ENCODE assay signal across 7 mouse cellular contexts in the genomic region with DNA sequence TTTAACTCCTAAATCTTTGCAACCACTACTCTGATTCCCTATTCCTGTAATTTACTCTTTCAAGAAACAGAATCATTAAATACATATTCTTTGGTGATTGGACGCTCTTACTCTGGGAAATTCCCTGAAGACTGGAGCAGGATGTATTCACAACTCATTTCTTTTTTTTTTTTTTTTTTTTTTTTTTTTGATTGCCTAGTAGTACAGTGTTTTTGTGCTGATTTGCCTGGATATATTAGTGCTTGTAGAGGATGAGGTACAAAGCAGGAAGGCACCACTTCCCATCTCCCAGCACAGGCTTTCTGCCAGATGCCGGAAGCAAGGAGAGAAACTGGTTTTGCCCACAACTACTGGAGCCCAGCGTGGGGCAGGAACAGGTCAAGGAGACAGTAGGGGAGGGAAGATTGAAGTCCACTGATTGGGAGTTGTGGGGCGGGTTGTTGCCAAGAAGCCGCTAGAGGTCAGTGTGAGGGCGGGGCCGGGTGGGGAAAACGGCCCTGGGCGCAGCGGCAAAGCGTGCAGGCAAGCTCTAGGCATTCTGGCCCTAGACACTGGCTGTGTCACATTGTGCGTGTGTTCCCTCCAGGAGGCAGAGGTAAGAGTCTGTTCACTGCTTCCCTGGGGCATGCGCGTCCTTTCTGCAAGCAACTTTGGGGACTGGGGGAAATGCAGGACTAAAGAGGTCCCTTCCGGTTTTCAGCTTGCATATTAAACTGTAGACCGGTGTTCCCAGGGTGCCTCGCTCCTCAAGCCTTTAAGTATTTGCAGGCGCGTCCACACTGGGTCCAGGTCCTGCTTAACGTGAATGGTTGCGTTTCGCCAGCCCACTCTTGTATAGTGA. TPM values are rescaled to one million over a fixed set of nuclear protein-coding genes. Genes with fewer than 3 reads are reported as not detected.
DNase-seq lines count a peak whose midpoint lies in the region; ATAC-seq and TF ChIP-seq lines count a peak whose summit lies in the region.

A gene (plus strand): TSS at position 482 of the 841 bp plus-strand sequence.

- peak within 1 kb of the TSS; percentile 93 for H3K27ac ChIP-seq in embryonic facial prominence, embryonic 10.5 days (replicated peaks)
- peak within 1 kb of the TSS; percentile 91 for H3K27ac ChIP-seq in intestine, postnatal 0 days (ENCODE audit: low read depth, low read length)
- peak within 1 kb of the TSS; percentile 73 for H3K27ac ChIP-seq in midbrain, embryonic 12.5 days (replicated peaks)

- ATAC-seq in intestine, postnatal 0 days = peak; percentile 86
- ATAC-seq in midbrain, embryonic 12.5 days (ENCODE audit: low FRiP score, low read depth) = peak; percentile 90

- WGBS in embryonic facial prominence, embryonic 10.5 days = 3% methylated on average over 22 of the region's 22 CpGs
- whole genome bisulfite sequencing in intestine, postnatal 0 days = 2% methylated on average over 22 of the region's 22 CpGs
- 3% methylated on average over 22 of the region's 22 CpGs for WGBS in midbrain, embryonic 12.5 days

- no peaks in the 10 kb centered on the region for H3K9me3 ChIP-seq in embryonic facial prominence, embryonic 10.5 days
- H3K9me3 ChIP-seq in intestine, postnatal 0 days (ENCODE audit: control insufficient read depth) = no peaks in the 10 kb centered on the region
- no peaks in the 10 kb centered on the region for H3K9me3 ChIP-seq in midbrain, embryonic 12.5 days

- H3K27me3 ChIP-seq in embryonic facial prominence, embryonic 10.5 days (replicated peaks; ENCODE audit: low read depth, poor library complexity, severe bottlenecking) = no peaks in the 10 kb centered on the region
- H3K27me3 ChIP-seq in intestine, postnatal 0 days (replicated peaks; ENCODE audit: control insufficient read depth, insufficient read depth, low read length) = no peaks in the 10 kb centered on the region
- no peaks in the 10 kb centered on the region for H3K27me3 ChIP-seq in midbrain, embryonic 12.5 days

- peak within 1 kb of the TSS; percentile 52 for H3K9ac ChIP-seq in intestine, postnatal 0 days (ENCODE audit: low read depth, low read length)
- H3K9ac ChIP-seq in midbrain, embryonic 12.5 days (replicated peaks) = peak within 1 kb of the TSS; percentile 63

- peaks cover 11% of the 10 kb centered on the region for H3K4me1 ChIP-seq in embryonic facial prominence, embryonic 10.5 days
- H3K4me1 ChIP-seq in intestine, postnatal 0 days (replicated peaks; ENCODE audit: control insufficient read depth, insufficient read depth, low read length) = no peaks in the 10 kb centered on the region
- 0 out of 2 replicates have a peak, but pooled peaks cover 6% of the 10 kb centered on the region for H3K4me1 ChIP-seq in midbrain, embryonic 12.5 days

- intact Hi-C loops in left cerebral cortex, postnatal 4 days (cut with DNase I) = no loop called here

- H3K4me2 ChIP-seq in intestine, postnatal 0 days (replicated peaks; ENCODE audit: low read depth) = peak within 1 kb of the TSS; percentile 78
- peak within 1 kb of the TSS; percentile 69 for H3K4me2 ChIP-seq in midbrain, embryonic 12.5 days (replicated peaks)

- no peaks in the 10 kb centered on the region for H3K36me3 ChIP-seq in embryonic facial prominence, embryonic 10.5 days (replicated peaks)
- H3K36me3 ChIP-seq in intestine, postnatal 0 days (ENCODE audit: control insufficient read depth, insufficient read depth) = no peaks in the 10 kb centered on the region
- H3K36me3 ChIP-seq in midbrain, embryonic 12.5 days = no peaks in the 10 kb centered on the region

- TF ChIP-seq CTCF in intestine, postnatal 0 days (IDR thresholded peaks at IDR 0.05; ENCODE audit: low read depth) = peak; percentile 70

- DNase-seq in adrenal gland, postnatal 10 days = peak; percentile 86
- peak; percentile 87 for DNase-seq in embryonic facial prominence, embryonic 10.5 days (ENCODE audit: low spot score)
- peak; percentile 37 for DNase-seq in gonadal fat pad, adult 2 months (ENCODE audit: low read depth)
- peak; percentile 56 for DNase-seq in left cerebral cortex, postnatal 4 days
- peak; percentile 36 for DNase-seq in spleen, adult 12 weeks (ENCODE audit: low spot score)

- peak within 1 kb of the TSS; percentile 69 for H3K4me3 ChIP-seq in embryonic facial prominence, embryonic 10.5 days
- peak within 1 kb of the TSS; percentile 66 for H3K4me3 ChIP-seq in intestine, postnatal 0 days (ENCODE audit: low read depth, low read length)
- H3K4me3 ChIP-seq in midbrain, embryonic 12.5 days = peak within 1 kb of the TSS; percentile 58

RNA-seq across cellular contexts. Expression of the gene that starts here (rescaled TPM):
- 10 to 100 TPM; 32.2 to 42.3 TPM for total RNA-seq in adrenal gland, postnatal 10 days (2021)
- 21.6 and 24.0 TPM in 2 replicates for polyA plus RNA-seq in embryonic facial prominence, embryonic 10.5 days (2016; fragmentation: Nextera tagmentation; extraction: Ambion mirVana)
- polyA plus RNA-seq in gonadal fat pad, adult 2 months (2012; rRNA removed) = 7.1 and 9.4 TPM in 2 replicates
- 27.5 and 28.0 TPM in 2 replicates for polyA plus RNA-seq in intestine, postnatal 0 days (2015; fragmentation: Nextera tagmentation; extraction: Ambion mirVana)
- 1 to 10 TPM; 3.2 to 3.3 TPM for total RNA-seq in left cerebral cortex, postnatal 4 days (2021)
- 11.9 and 12.0 TPM in 2 replicates for polyA plus RNA-seq in midbrain, embryonic 12.5 days (2016; fragmentation: Nextera tagmentation; extraction: Ambion mirVana)

Comparison
In these comparisons a context has a peak if more than half of its experiments do, and no peak if none do; other contexts are left out.
1. Peak in every context shown above with its lines: DNase-seq, ATAC-seq, H3K4me3 ChIP-seq and H3K27ac ChIP-seq.
2. RNA of the gene that starts here (total RNA-seq): 32.2 to 42.3 TPM in adrenal gland, postnatal 10 days; 3.2 to 3.3 TPM in left cerebral cortex, postnatal 4 days; every median in the first group is over 4 times any median in the second.
3. DNase-seq: peak in every context shown above with its lines; median percentile 87 in embryonic facial prominence, embryonic 10.5 days; 86 in adrenal gland, postnatal 10 days; 56 in left cerebral cortex, postnatal 4 days; 37 in gonadal fat pad, adult 2 months; 36 in spleen, adult 12 weeks.